Mouse (Mus musculus) ovary, adult 18-20 months (tissue): ENCODE measurements at regions not wholly inside any gene's neighbourhood (a gene's known extent, or its start where the extent isn't known, plus 50 kb on each side); places are given as distances from the start of the nearest gene placed in this dataset.

Experiments used
- DNase-seq: peaks from one replicate; pipeline ENCODE4 v3.0.0; 2022; ENCODE audit warnings: low spot score, mixed read lengths

DNA sequence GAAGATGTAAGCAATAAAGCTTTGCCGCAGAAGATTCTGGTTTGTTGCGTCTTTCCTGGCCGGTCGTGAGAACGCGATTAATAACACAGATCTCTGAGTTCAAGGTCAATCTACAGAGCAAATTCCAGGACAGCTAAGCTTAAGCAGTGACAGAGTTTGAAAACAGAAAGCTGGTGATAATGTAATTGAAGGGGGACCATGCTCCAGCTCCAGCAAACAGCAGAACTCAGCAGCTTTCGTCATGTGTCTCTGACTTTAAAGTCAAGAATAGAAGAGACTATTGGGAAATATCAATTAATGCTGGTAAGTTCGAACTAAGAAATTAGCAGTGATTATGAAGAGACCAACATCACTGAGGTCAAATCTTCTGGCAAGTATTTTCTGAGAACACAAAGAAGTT, 251.2 kb downstream of the Btbd35f27 start:
- DNase-seq, result peak; percentile 1
